Mouse (Mus musculus) myocyte (in vitro differentiated cells): Measurements from ENCODE around the gene Ppp1cb.

Experiments
- MAX ChIP-seq: IDR thresholded peaks from one replicate; pipeline ENCODE4 v1.6.1; 2011; ENCODE audit warnings: low read depth, mild to moderate bottlenecking, control low read depth
- POLR2AphosphoS2 ChIP-seq: IDR thresholded peaks from one replicate; pipeline ENCODE4 v1.6.1; 2011; ENCODE audit warnings: low read depth, control low read depth; ENCODE audit not compliant: insufficient read length
- REST ChIP-seq: IDR thresholded peaks from one replicate; pipeline ENCODE4 v1.6.1; 2011; ENCODE audit warnings: mild to moderate bottlenecking, control low read depth, moderate library complexity; ENCODE audit not compliant: insufficient read depth, insufficient read length

DNA sequence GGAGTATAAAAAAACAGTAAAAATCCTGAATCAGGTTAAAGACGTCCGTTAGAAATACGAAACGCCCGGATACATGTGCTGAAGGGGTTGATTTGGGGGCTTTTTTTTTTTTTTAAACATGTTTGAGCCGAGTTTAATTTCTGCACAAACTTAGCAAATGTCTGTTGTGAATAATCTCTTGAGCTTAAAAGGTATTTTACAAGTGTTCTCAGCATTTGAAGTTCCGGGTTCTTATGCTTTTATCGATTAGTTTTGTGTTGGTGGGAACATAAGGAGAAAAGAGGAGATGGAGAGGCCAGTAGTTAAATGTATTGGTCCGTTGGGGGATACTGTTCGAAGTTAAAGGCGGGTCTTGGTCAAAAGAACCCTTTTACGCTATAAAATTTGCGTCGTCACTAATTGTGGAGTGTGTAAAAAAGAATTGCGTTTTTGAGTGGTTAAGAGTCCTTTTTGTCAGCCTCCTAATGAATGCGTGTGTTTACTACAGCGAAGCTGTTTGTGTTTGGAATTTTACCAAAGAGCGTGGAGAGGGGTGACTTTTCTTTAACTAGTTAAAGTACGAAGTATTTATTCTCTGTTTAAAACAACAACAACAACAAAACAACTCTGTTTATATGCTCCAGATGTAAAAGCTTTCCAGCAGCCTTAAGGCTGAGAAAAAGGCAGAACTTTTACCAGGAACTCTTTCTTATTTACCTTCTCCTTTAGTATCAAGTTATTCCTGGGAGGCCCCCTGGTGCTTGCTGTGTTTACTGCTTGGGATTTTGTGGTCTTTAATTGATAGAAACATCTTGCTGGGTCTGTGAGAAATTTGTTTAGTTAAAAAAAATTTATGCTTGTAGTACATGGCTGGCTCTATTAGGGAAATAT lies 1.5 kb downstream of the Ppp1cb start:
- TF ChIP-seq MAX: no peak
- TF ChIP-seq POLR2AphosphoS2: no peak
- no peak for TF ChIP-seq REST
